Mouse (Mus musculus): ENCODE data around the gene Cbr4. TPM values are rescaled to one million over a fixed set of nuclear protein-coding genes. Genes with fewer than 3 reads are reported as not detected.

Cbr4 gene
- polyA plus RNA-seq, 1 experiment from 2014 or later = 21.4 TPM

DNA sequence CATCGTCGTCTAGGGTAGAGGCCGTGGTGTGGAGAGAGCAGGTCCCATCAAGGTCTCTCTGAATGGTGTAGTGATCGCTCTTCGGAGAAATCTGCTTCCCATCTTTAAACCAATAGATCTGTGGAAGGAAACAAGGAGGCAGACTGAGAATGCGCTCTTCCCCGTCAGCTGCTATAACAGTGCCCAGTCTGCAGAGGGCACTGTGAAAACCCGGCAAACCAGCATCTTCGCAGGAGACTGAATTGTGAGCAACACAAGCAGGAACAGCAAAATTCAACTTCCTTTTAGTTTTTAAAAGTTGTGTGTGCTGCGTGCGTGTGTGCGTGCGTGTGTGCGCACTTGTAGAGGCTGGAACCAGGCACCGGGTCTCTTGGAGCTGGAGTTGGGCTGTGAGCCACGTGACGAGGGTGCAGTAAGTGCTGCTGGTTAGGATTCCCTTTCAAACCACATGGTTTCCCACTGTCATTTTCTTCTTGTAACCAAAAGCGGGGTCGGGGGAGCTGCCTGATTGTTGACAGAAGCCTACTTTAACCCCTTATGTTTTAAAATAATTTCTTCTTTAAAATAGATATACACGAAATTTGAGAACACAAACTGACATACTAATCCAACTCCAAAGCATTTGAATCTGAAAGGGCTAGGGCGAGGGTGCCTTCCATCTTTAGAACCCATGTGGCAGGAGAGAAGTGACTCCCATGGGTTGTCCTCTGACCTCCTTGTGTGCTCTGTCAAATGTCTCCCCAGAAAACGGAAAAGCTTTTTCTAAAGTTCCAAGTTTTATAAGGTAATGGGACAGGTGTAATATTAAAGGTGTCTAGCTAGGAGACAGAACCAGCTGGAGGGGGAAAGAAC is 44.6 kb downstream of the Cbr4 start:
- H3K27ac ChIP-seq = no peak overlapping the region
- no peak overlapping the region for H3K4me2 ChIP-seq (replicated peaks)
- H3K27me3 ChIP-seq = no peaks in the 10 kb centered on the region
- no peak overlapping the region for H3K4me3 ChIP-seq (replicated peaks)
- no peaks in the 10 kb centered on the region for H3K4me1 ChIP-seq (replicated peaks)
- 72% methylated on average over 22 of the region's 22 CpGs for WGBS
- ATAC-seq = no peak
- H3K36me3 ChIP-seq = peaks cover 15% of the 10 kb centered on the region
- H3K9me3 ChIP-seq = no peaks in the 10 kb centered on the region
- no peak overlapping the region for H3K9ac ChIP-seq (replicated peaks)

DNA sequence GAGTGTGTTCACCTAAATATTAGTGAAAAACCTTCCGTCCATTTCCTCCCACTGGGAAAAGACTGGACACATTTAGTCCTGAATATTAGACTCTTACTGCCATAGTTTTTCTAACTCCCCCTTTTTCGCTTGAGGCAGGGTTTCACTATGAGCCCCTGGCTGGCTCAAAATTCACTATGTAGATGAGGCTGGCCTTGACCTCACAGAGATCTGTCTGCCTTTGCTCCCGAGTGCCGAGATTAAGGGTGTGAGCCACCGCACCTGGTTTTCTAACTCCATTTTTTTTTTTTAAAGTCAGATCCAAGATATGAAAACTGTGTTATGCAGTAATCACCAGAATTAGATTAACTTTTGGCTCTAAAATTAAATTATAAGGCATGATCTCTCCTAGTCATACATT is 45.3 kb downstream of the Cbr4 start:
- Histone ChIP-seq H3K9ac (replicated peaks) (no peak overlapping the region), H3K4me1 (replicated peaks) (no peaks in the 10 kb centered on the region), H3K4me2 (replicated peaks) (no peak overlapping the region), H3K36me3 (peaks cover 15% of the 10 kb centered on the region), H3K27me3 (no peaks in the 10 kb centered on the region), H3K4me3 (replicated peaks) (no peak overlapping the region), H3K27ac (no peak overlapping the region), H3K9me3 (no peaks in the 10 kb centered on the region)
- ATAC-seq = no peak
- WGBS = 85% methylated on average over 5 of the region's 5 CpGs

DNA sequence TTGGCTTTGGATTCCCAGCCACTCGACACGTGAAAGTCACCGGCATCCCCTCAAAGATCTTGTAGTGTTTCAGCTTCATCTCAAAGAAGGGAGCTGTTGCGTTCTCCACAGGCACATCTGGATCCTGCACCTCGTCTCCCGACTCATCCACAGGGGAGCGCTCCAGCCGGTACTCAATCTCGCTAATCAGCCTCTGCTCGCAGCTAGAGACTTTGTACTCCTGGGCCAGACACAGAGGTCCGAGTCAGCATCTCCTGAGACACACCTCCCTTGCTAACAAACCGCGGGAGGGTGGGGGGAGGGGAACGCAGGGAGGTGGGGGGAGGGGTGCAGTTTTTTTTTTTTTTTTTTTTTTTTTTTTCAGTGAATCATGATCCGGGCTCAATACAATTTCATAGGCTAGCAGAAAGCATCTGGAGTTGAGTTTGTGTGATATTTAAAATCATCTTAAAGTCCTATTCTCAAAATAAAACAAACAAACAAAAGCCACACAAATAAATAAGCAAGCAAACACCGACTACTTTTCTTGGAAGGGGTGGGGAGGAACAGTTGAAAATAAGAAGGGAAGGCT is 45.9 kb downstream of the Cbr4 start:
- Histone ChIP-seq H3K9ac (replicated peaks) (no peak overlapping the region), H3K27me3 (no peaks in the 10 kb centered on the region), H3K27ac (no peak overlapping the region), H3K4me1 (replicated peaks) (no peaks in the 10 kb centered on the region), H3K36me3 (peaks cover 21% of the 10 kb centered on the region), H3K4me3 (replicated peaks) (no peak overlapping the region), H3K4me2 (replicated peaks) (no peak overlapping the region), H3K9me3 (no peaks in the 10 kb centered on the region)
- 48% methylated on average over 16 of the region's 16 CpGs for WGBS
- no peak for ATAC-seq

DNA sequence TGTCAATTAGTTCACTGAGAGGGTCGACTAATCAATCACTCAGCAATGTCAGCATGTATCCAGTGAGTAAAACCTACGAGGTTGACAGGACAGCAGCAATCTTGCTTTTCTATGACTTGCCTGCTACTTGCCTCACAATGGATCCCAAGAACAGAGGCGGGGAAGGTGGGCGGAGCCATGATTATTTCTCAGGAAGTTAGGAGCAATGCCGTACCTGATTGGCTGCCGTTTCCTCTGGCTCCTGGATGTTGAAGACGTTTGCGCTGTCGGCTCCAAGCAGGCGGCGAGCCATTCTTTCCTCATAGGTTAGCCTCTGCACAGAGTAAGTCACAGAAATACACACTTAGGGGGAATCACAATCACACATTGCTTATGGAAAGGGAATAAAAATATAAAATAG is 47.9 kb downstream of the Cbr4 start:
- 74% methylated on average over 11 of the region's 11 CpGs for WGBS
- H3K27ac ChIP-seq = no peak overlapping the region
- no peaks in the 10 kb centered on the region for H3K9me3 ChIP-seq
- no peak overlapping the region for H3K4me3 ChIP-seq (replicated peaks)
- H3K27me3 ChIP-seq = no peaks in the 10 kb centered on the region
- H3K9ac ChIP-seq (replicated peaks) = no peak overlapping the region
- no peak overlapping the region for H3K4me2 ChIP-seq (replicated peaks)
- no peaks in the 10 kb centered on the region for H3K4me1 ChIP-seq (replicated peaks)
- H3K36me3 ChIP-seq = peaks cover 14% of the 10 kb centered on the region
- ATAC-seq = no peak

DNA sequence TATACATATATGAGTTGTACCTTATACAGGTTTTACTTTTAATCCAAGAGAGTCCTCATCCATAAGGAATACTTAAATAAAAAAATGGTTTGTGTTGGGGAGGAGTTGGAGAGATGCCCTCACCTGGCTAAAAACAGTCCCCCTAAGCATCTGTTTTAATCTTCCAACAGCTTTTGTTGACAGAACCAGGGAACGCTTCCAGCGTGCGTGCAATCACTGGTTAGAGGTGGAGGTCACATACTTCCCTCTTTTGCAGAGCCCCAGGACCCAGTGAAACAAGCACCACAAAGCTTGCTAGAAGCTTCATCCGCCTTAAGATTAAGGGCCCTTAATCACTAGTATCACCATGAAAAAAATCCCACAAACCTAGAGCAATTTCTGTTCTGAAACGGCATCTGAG is 49.9 kb downstream of the Cbr4 start:
- no peak overlapping the region for H3K9ac ChIP-seq (replicated peaks)
- no peak overlapping the region for H3K4me2 ChIP-seq (replicated peaks)
- no peak overlapping the region for H3K4me3 ChIP-seq (replicated peaks)
- 91% methylated on average over 5 of the region's 5 CpGs for WGBS
- H3K27me3 ChIP-seq = no peaks in the 10 kb centered on the region
- no peaks in the 10 kb centered on the region for H3K9me3 ChIP-seq
- ATAC-seq = no peak
- H3K27ac ChIP-seq = no peak overlapping the region
- H3K4me1 ChIP-seq (replicated peaks) = no peaks in the 10 kb centered on the region
- H3K36me3 ChIP-seq = 0 out of 2 replicates have a peak, but pooled peaks cover 5% of the 10 kb centered on the region

DNA sequence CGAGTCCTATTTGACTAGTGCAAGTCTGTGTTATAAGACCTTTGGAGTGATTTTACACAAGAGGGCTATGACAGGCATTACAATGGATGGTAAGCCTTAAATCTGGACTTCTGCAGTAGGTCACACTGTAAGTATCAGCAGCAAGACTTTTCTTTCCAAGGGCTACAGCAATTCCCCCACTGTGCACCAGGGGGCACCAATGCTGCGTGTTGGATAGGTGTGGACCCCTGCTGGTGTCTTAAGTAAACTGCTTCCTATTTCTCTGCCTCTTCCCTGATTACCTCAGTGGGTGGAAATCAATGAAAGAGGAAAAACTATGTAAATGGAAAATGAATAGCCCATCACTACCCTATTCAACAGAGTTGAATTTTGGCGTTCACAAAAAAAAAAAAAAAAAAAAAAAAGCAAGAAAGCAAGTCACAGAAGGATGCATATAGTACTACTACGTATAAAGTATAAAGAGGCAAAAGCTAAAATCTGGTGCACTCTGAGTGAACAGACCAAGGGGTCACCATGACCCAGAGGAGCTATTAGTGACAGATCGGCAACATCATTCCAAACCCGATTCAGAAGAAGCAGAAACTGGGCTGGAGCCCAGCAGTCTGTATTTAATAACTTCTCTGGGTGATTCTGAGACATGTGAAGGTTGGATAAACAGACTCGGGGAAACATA is 52.4 kb downstream of the Cbr4 start:
- no peak overlapping the region for H3K27ac ChIP-seq
- WGBS = 50% methylated on average over 7 of the region's 7 CpGs
- H3K9me3 ChIP-seq = no peaks in the 10 kb centered on the region
- H3K9ac ChIP-seq (replicated peaks) = no peak overlapping the region
- no peaks in the 10 kb centered on the region for H3K27me3 ChIP-seq
- H3K4me3 ChIP-seq (replicated peaks) = no peak overlapping the region
- H3K4me2 ChIP-seq (replicated peaks) = no peak overlapping the region
- no peaks in the 10 kb centered on the region for H3K4me1 ChIP-seq (replicated peaks)
- peak; percentile 59 for ATAC-seq
- H3K36me3 ChIP-seq = 0 out of 2 replicates have a peak, but pooled peaks cover 5% of the 10 kb centered on the region

DNA sequence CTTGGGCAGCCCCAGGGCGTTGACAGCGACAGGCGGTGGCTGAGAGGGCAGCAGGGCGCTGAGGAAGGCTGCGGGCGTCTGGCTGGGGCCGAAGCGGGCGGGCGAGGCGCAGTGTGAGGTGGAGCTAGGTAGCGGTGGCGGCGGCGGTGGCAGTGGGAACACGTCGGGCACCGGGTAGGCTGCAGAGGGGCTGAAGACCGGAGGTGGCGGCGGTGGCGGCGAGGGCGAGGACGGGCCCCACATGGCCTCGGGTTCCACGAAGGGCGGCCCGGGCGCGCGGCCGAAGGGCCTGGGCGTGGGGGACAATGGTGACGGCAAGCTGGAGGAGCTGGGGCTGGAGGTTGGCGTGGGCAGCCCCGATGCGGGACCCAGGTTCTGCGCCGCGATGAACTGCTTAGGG is 62.1 kb downstream of the Cbr4 start:
- peaks cover 24% of the 10 kb centered on the region for H3K36me3 ChIP-seq
- no peak overlapping the region for H3K4me2 ChIP-seq (replicated peaks)
- H3K9ac ChIP-seq (replicated peaks) = no peak overlapping the region
- no peaks in the 10 kb centered on the region for H3K4me1 ChIP-seq (replicated peaks)
- no peak overlapping the region for H3K4me3 ChIP-seq (replicated peaks)
- no peak overlapping the region for H3K27ac ChIP-seq
- H3K9me3 ChIP-seq = peaks cover 15% of the 10 kb centered on the region
- peak; percentile 56 for ATAC-seq
- no peaks in the 10 kb centered on the region for H3K27me3 ChIP-seq
- WGBS = 69% methylated on average over 41 of the region's 41 CpGs

DNA sequence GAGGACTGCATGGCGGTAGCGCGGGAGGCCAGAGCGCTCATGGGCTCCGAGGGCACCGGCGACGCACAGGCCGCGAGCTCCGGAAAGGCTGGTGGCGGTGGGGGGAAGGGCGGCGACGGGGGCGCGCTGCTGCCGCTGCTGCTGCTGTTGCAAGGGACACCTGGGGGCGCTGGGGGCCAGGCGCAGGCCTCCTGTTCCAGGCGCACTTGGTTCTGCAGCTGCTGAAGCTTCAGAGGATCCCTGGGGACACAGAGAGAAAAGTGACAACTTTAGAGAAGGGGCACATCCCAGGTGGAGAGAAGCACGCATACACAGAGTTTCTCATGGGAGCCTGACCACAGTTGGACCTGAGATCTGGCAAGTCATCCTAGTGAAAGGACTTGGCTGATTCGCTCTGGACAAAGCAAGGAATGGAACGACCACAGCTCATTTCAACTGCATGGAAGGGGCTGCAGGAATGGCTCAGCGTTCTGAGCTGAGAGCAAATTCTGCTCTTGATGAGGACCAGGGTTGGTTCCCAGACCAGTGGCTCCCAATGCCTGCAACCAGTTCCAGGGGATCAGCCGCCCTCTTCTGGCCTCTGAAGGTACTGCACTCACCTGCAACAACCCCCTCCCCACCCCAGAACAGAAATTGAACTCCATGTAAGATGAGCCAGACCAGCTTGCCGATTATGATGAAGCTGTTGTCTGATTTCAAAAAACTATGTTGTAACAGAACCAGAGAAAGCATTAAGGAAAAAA is 62.6 kb downstream of the Cbr4 start:
- Histone ChIP-seq H3K9me3 (peaks cover 15% of the 10 kb centered on the region), H3K27me3 (no peaks in the 10 kb centered on the region), H3K4me2 (replicated peaks) (no peak overlapping the region), H3K9ac (replicated peaks) (no peak overlapping the region), H3K4me1 (replicated peaks) (peaks cover 4% of the 10 kb centered on the region), H3K4me3 (replicated peaks) (no peak overlapping the region), H3K27ac (no peak overlapping the region), H3K36me3 (peaks cover 24% of the 10 kb centered on the region)
- WGBS = 54% methylated on average over 27 of the region's 27 CpGs
- 0 out of 2 replicates have a peak, but pooled peaks have one; percentile 14 for ATAC-seq

DNA sequence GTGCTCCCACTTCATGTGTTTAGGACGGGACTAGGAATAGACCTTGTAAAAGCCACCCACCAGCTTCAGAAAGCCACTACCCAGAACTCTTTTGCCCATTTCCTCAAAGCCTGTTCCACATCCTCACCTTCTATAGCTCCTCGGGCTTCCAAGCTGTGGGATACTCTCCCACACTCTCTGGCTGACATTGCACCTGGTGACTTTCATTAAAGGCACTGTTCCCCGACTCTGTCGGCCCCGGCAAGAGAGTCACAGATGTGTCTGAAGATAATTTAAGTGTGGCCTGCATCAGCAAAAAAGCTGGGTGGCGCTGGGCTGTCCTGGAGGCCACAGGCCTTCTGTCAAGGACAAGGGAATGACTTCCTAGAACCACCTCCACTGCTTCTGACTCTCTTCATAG is 64.7 kb downstream of the Cbr4 start:
- no peak for ATAC-seq
- peaks cover 24% of the 10 kb centered on the region for H3K36me3 ChIP-seq
- H3K27me3 ChIP-seq = no peaks in the 10 kb centered on the region
- H3K9ac ChIP-seq (replicated peaks) = no peak overlapping the region
- no peak overlapping the region for H3K4me2 ChIP-seq (replicated peaks)
- H3K27ac ChIP-seq = no peak overlapping the region
- peaks cover 15% of the 10 kb centered on the region for H3K9me3 ChIP-seq
- 66% methylated on average over 6 of the region's 6 CpGs for WGBS
- peaks cover 10% of the 10 kb centered on the region for H3K4me1 ChIP-seq (replicated peaks)
- H3K4me3 ChIP-seq (replicated peaks) = no peak overlapping the region

DNA sequence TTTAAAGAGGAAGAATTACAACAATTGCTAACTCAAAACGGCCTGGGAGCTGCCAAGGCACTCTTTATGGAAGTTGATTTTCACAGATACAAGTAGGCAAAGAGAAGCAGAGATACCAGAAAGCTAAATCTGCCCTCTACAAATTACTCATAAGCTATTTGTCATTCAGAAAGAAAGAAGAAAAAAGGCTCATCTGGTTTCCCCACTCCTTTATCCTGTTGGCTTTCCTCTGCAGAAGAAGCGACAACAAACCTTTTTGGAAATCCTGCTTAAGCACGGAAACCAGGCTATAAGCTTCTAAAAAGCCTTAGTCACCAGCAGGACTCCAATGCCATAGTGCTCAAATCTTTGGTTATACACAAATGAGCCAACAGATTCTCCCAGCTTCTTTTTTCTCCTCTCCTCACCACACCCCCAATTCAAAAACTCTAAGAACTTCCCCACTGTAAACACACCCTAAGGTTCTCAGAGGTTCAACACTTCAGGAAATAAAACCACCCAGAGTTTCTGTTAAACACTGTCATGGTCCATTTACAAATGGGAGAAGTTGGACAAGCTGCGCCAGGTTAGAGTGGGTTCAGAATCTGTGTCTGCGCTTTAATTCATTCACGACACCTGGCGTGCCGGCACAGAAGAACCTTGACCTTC is 65.3 kb downstream of the Cbr4 start:
- H3K9ac ChIP-seq (replicated peaks) = no peak overlapping the region
- H3K9me3 ChIP-seq = peaks cover 15% of the 10 kb centered on the region
- no peak overlapping the region for H3K27ac ChIP-seq
- no peak overlapping the region for H3K4me2 ChIP-seq (replicated peaks)
- WGBS = 82% methylated on average over 8 of the region's 8 CpGs
- H3K27me3 ChIP-seq = no peaks in the 10 kb centered on the region
- peaks cover 24% of the 10 kb centered on the region for H3K36me3 ChIP-seq
- no peak overlapping the region for H3K4me3 ChIP-seq (replicated peaks)
- no peak for ATAC-seq
- H3K4me1 ChIP-seq (replicated peaks) = peaks cover 10% of the 10 kb centered on the region

DNA sequence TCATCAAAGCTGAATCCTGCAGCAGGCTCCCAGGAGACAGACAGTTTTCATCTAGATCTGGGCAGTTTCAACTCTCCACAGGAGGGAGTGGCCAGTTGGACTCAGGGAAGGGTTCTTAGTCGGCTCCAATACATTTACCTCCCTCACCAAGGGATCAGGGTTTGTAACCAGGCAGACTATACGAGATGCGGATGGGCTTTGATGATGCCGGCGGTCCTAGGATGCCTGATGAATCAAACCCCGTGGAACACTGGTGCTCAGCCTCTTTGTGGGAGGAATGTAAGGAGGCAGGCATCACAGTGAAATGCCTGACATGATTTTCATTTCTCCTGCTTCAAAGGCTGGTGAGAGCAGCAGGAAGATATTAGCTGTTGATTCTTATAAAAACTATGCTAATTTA is 67.8 kb downstream of the Cbr4 start:
- Histone ChIP-seq H3K4me1 (replicated peaks) (peaks cover 10% of the 10 kb centered on the region), H3K36me3 (peaks cover 1% of the 10 kb centered on the region), H3K9me3 (0 out of 2 replicates have a peak, but pooled peaks cover under 1% of the 10 kb centered on the region), H3K9ac (replicated peaks) (no peak overlapping the region), H3K27ac (no peak overlapping the region; the same call in 1 of the 2 replicates), H3K4me2 (replicated peaks) (no peak overlapping the region), H3K27me3 (no peaks in the 10 kb centered on the region), H3K4me3 (replicated peaks) (no peak overlapping the region)
- WGBS = 33% methylated on average over 6 of the region's 6 CpGs
- ATAC-seq = peak; percentile 88
